Mouse (Mus musculus) embryonic facial prominence, embryonic 15.5 days (tissue): ENCODE measurements at regions not wholly inside any gene's neighbourhood (a gene's known extent, or its start where the extent isn't known, plus 50 kb on each side); places are given as distances from the start of the nearest gene placed in this dataset.
A peak's percentile ranks its signal among the peaks of the same experiment; 100 is the strongest.
"Not testable (repeated sequence)": the region's sequence is repeated elsewhere in the genome, so short reads cannot be mapped to it uniquely, and the experiment has no call there.

Experiments used
- ATAC-seq: fragments of 200-750 bp; cut with Nextera tagmentation; 2 replicates; pipeline ENCODE4 v1.8.0; 2017; ENCODE audit warnings: low read depth, moderate TSS enrichment; ENCODE audit not compliant: insufficient number of reproducible peaks, low FRiP score, low TSS enrichment
- H3K27ac ChIP-seq: fragments of 300-500 bp; sonication (generic); replicated peaks from 2 replicates; pipeline ENCODE4 v1.5.1; 2015; ENCODE audit warnings: mild to moderate bottlenecking, inconsistent platforms
- H3K27me3 ChIP-seq: fragments of 300-500 bp; sonication (generic); 2 replicates; pipeline ENCODE4 v1.6.1; 2015; ENCODE audit warnings: inconsistent platforms
- H3K36me3 ChIP-seq: fragments of 300-500 bp; sonication (generic); 2 replicates; pipeline ENCODE4 v1.6.1; 2015; ENCODE audit warnings: mild to moderate bottlenecking, inconsistent platforms
- H3K4me1 ChIP-seq: fragments of 300-500 bp; sonication (generic); 2 replicates; pipeline ENCODE4 v1.6.1; 2015; ENCODE audit warnings: inconsistent platforms
- H3K4me2 ChIP-seq: fragments of 300-500 bp; sonication (generic); replicated peaks from 2 replicates; pipeline ENCODE4 v1.6.1; 2015; ENCODE audit warnings: mild to moderate bottlenecking, inconsistent platforms
- H3K4me3 ChIP-seq: fragments of 300-500 bp; sonication (generic); replicated peaks from 2 replicates; pipeline ENCODE4 v1.5.1; 2015; ENCODE audit warnings: mild to moderate bottlenecking, inconsistent platforms
- H3K9ac ChIP-seq: fragments of 300-500 bp; sonication (generic); 2 replicates; pipeline ENCODE4 v1.6.1; 2015; ENCODE audit warnings: inconsistent platforms
- H3K9me3 ChIP-seq: fragments of 300-500 bp; sonication (generic); replicated peaks from 2 replicates; pipeline ENCODE4 v1.6.1; 2016; ENCODE audit warnings: inconsistent platforms
- WGBS: fragments of 180-500 bp; shearing (Covaris S2); methylation state at CpG from one replicate; pipeline ENCODE4 v1.1.7; 2015; 5-methylcytosine and 5-hydroxymethylcytosine counted together

DNA sequence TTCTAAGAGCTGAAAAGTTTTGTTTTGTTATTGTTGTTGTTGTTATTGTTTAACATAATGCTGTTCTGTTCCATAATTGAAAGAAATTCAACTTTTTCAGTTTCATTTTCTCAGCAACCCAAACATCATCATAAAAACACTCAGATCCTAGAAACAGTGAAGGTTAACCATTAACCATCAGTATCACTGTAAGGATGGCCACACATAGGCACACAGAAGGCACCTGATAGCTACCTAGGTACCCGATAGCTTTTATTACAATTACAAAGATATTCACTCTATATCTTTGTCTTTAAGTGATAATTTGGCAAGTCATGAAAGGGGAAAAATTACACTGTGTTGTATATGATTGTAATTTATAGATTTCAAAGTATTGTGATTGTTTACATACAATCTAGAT, 75.1 kb upstream of the Anapc15-ps start:
- Histone ChIP-seq H3K36me3 (no peaks in the 10 kb centered on the region), H3K27ac (no peak overlapping the region), H3K4me1 (no peaks in the 10 kb centered on the region), H3K9me3 (no peaks in the 10 kb centered on the region), H3K27me3 (no peaks in the 10 kb centered on the region), H3K9ac (no peak overlapping the region), H3K4me2 (no peak overlapping the region), H3K4me3 (no peak overlapping the region)
- no peak for ATAC-seq
- WGBS = 98% methylated on average over 1 of the region's 1 CpGs

DNA sequence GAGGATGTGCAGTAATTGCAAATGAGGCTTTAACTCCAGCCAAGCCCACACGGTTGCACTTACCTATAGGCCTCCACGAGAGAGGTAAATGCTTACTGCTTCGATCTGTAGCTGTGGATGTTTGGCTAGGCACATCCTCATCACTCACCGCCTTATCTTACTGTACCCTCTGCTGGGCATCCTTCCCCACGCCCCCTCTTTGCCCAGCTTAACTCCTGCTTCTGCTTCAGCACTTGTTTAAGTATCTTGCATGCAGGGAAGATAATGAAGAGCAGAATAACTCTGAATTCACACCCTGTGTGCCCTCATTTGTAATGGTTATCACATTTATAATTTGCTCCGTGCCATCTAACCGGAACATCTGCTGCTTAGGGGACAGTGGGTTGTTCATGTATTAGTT, 74.7 kb upstream of the Anapc15-ps start:
- ATAC-seq = no peak
- 78% methylated on average over 7 of the region's 7 CpGs for WGBS
- H3K4me3 ChIP-seq = no peak overlapping the region

GRCm38 (mm10) chr10:95745834-95746620, 72.8 kb upstream of the Anapc15-ps start:
- ATAC-seq = no peak
- Histone ChIP-seq H3K4me1 (no peaks in the 10 kb centered on the region), H3K4me2 (no peak overlapping the region), H3K36me3 (no peaks in the 10 kb centered on the region), H3K9ac (no peak overlapping the region), H3K4me3 (no peak overlapping the region), H3K27ac (no peak overlapping the region), H3K9me3 (no peaks in the 10 kb centered on the region), H3K27me3 (no peaks in the 10 kb centered on the region)
- 73% methylated on average over 10 of the region's 10 CpGs for WGBS

More for the DNA sequence above, 74.7 kb upstream of the Anapc15-ps start:
- Histone ChIP-seq H3K27ac (no peak overlapping the region), H3K4me1 (no peaks in the 10 kb centered on the region), H3K9ac (no peak overlapping the region), H3K4me2 (no peak overlapping the region), H3K27me3 (no peaks in the 10 kb centered on the region), H3K36me3 (no peaks in the 10 kb centered on the region), H3K9me3 (no peaks in the 10 kb centered on the region)

GRCm38 (mm10) chr10:95745254-95745653, 72.0 kb upstream of the Anapc15-ps start:
- H3K9me3 ChIP-seq = no peaks in the 10 kb centered on the region
- no peak overlapping the region for H3K4me2 ChIP-seq
- no peak overlapping the region for H3K4me3 ChIP-seq
- H3K4me1 ChIP-seq = no peaks in the 10 kb centered on the region
- 91% methylated on average over 2 of the region's 2 CpGs for whole genome bisulfite sequencing
- no peak for ATAC-seq
- H3K27me3 ChIP-seq = no peaks in the 10 kb centered on the region
- H3K9ac ChIP-seq = no peak overlapping the region
- H3K27ac ChIP-seq = no peak overlapping the region
- H3K36me3 ChIP-seq = no peaks in the 10 kb centered on the region

DNA sequence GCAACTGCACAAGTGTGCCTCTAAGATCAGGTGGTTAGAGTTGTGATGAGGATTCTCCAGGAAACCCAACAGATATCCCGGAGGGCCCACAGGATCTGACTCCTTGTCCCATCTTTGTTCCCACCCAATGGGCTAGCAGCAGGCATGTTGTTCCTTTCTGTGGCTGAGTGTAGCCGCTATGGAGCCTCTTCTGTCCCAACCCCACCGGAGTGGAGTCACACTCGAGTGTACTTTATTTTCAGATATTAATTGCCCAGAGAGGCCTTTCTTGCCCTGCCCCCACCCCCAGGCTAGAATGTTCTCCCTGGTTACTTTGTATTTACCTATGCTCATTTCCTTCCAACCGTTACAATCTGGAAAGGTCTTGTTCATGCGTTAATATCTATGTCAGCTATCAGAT, 70.4 kb upstream of the Anapc15-ps start:
- Histone ChIP-seq H3K4me2 (no peak overlapping the region), H3K36me3 (no peaks in the 10 kb centered on the region), H3K27ac (no peak overlapping the region), H3K9ac (no peak overlapping the region), H3K4me1 (no peaks in the 10 kb centered on the region), H3K9me3 (no peaks in the 10 kb centered on the region), H3K27me3 (no peaks in the 10 kb centered on the region), H3K4me3 (no peak overlapping the region)
- WGBS = 77% methylated on average over 6 of the region's 6 CpGs
- ATAC-seq = no peak

DNA sequence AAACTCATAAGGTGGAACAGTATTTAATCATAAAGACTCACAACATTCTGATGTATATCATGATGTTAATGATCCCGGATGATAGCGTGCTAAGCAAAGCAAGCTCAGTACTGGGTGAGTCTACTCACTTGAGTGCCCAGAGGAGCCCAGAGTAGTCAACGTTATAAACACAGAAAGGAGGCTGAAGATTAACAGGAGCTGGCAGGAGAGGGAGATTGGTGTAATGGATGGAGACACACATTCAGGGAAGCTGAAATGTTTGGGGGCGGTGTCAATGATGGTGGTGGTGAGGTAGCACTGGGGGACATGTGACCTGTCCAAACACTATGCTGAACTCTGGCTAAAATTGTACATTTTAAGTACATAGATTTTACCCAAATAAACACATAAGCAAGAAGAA, 66.2 kb upstream of the Anapc15-ps start:
- no peak for ATAC-seq
- Histone ChIP-seq H3K9ac (no peak overlapping the region), H3K4me3 (no peak overlapping the region), H3K27ac (no peak overlapping the region), H3K4me2 (no peak overlapping the region), H3K9me3 (no peaks in the 10 kb centered on the region; the same call in 1 of the 2 replicates), H3K36me3 (no peaks in the 10 kb centered on the region), H3K27me3 (no peaks in the 10 kb centered on the region), H3K4me1 (no peaks in the 10 kb centered on the region)
- 92% methylated on average over 4 of the region's 4 CpGs for WGBS

- H3K9me3 ChIP-seq, H3K4me1 ChIP-seq, H3K4me3 ChIP-seq, H3K9ac ChIP-seq, H3K27me3 ChIP-seq, H3K4me2 ChIP-seq, ATAC-seq, H3K36me3 ChIP-seq, H3K27ac ChIP-seq: not testable (repeated sequence)
- WGBS = 69% methylated on average over 5 of the region's 5 CpGs
These were observed 63.5 kb upstream of the Anapc15-ps start for GRCm38 (mm10) chr10:95736743-95737142.

- WGBS = 89% methylated on average over 10 of the region's 10 CpGs
These were observed 57.8 kb upstream of the Anapc15-ps start for GRCm38 (mm10) chr10:95731001-95731400.

DNA sequence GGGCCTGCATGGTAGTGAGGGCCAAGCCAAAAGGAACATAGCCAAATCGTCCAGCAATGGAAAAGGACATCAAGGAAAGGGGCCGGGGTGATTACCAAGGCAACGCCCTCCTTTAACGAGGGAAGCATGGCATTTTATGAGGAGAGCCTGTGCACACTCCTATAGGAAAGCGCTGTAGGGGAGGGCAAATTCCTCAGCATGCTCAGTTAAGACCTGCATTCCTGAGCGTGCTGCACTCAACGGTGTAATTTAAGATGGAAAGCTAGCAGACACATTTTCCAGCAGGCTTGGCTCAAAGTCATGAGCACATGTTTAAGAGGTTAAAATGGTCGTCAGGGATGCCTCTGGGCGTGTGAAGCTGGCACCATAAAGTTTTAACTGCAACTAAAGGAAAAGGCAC, 56.6 kb upstream of the Anapc15-ps start:
- WGBS = 9% methylated on average over 9 of the region's 9 CpGs
- ATAC-seq = peak; percentile 86
- Histone ChIP-seq H3K4me2 (peak overlapping the region; percentile 23; the same call in 1 of the 2 replicates), H3K27ac (peak overlapping the region; percentile 72), H3K4me3 (no peak overlapping the region), H3K4me1 (peaks cover 31% of the 10 kb centered on the region), H3K36me3 (no peaks in the 10 kb centered on the region), H3K9ac (no peak overlapping the region), H3K9me3 (no peaks in the 10 kb centered on the region), H3K27me3 (no peaks in the 10 kb centered on the region)

More at GRCm38 (mm10) chr10:95731001-95731400, 57.8 kb upstream of the Anapc15-ps start:
- peaks cover 21% of the 10 kb centered on the region for H3K4me1 ChIP-seq
- no peak for ATAC-seq
- no peak overlapping the region for H3K4me3 ChIP-seq
- no peaks in the 10 kb centered on the region for H3K9me3 ChIP-seq
- H3K27me3 ChIP-seq = no peaks in the 10 kb centered on the region
- H3K4me2 ChIP-seq = no peak overlapping the region
- H3K27ac ChIP-seq = no peak overlapping the region
- H3K36me3 ChIP-seq = no peaks in the 10 kb centered on the region
- H3K9ac ChIP-seq = no peak overlapping the region

- Histone ChIP-seq H3K9me3 (no peaks in the 10 kb centered on the region), H3K27me3 (no peaks in the 10 kb centered on the region), H3K4me2 (no peak overlapping the region), H3K4me1 (peaks cover 37% of the 10 kb centered on the region), H3K9ac (no peak overlapping the region), H3K36me3 (no peaks in the 10 kb centered on the region), H3K4me3 (no peak overlapping the region), H3K27ac (peak overlapping the region; percentile 83)
- WGBS = 24% methylated on average over 5 of the region's 5 CpGs
- ATAC-seq = peak; percentile 58; the same call in 1 of the 2 replicates
These were observed 52.7 kb upstream of the Anapc15-ps start for GRCm38 (mm10) chr10:95725910-95726309.

GRCm38 (mm10) chr10:95725349-95725748, 52.1 kb upstream of the Anapc15-ps start:
- Histone ChIP-seq H3K4me2 (no peak overlapping the region), H3K27ac (peak overlapping the region; percentile 83)
- WGBS = 65% methylated on average over 5 of the region's 5 CpGs

More at GRCm38 (mm10) chr10:95725349-95725748, 52.1 kb upstream of the Anapc15-ps start:
- no peak overlapping the region for H3K9ac ChIP-seq
- H3K4me3 ChIP-seq = no peak overlapping the region
- ATAC-seq = no peak
- H3K27me3 ChIP-seq = no peaks in the 10 kb centered on the region
- H3K4me1 ChIP-seq = peaks cover 37% of the 10 kb centered on the region
- H3K9me3 ChIP-seq = no peaks in the 10 kb centered on the region
- H3K36me3 ChIP-seq = no peaks in the 10 kb centered on the region
